Mouse (Mus musculus) G1E (cell line): ENCODE measurements at regions not wholly inside any gene's neighbourhood (a gene's known extent, or its start where the extent isn't known, plus 50 kb on each side); places are given as distances from the start of the nearest gene placed in this dataset.

Source experiments
- ATAC-seq: 2 replicates; pipeline ENCODE4 v1.8.0; 2016; ENCODE audit warnings: mild to moderate bottlenecking; ENCODE audit not compliant: insufficient number of reproducible peaks, poor library complexity, low FRiP score, severe bottlenecking; ENCODE audit errors: extremely low read depth
- DNase-seq: peaks from one replicate; pipeline ENCODE4 v3.0.0; 2012; ENCODE audit warnings: low spot score
- H3K27me3 ChIP-seq: 2 replicates; pipeline ENCODE4 v1.6.1; 2012; ENCODE audit warnings: mild to moderate bottlenecking, low read length, inconsistent platforms; ENCODE audit not compliant: insufficient read depth
- H3K36me3 ChIP-seq: replicated peaks from 2 replicates; pipeline ENCODE3; 2012; ENCODE audit warnings: mild to moderate bottlenecking, inconsistent platforms
- H3K4me1 ChIP-seq: 2 replicates; pipeline ENCODE4 v1.6.1; 2012; ENCODE audit warnings: low read depth, low read length, inconsistent platforms, mixed read lengths; ENCODE audit not compliant: insufficient read depth
- H3K4me3 ChIP-seq: 2 replicates; pipeline ENCODE4 v1.5.1; 2012; ENCODE audit warnings: low read depth, mild to moderate bottlenecking, inconsistent platforms, low read length, moderate library complexity, mixed read lengths
- H3K9me3 ChIP-seq: replicated peaks from 2 replicates; pipeline ENCODE4 v1.6.1; 2012; ENCODE audit warnings: inconsistent platforms
- CTCF ChIP-seq: IDR thresholded peaks from 2 replicates; pipeline ENCODE4 v1.5.1; 2012; ENCODE audit warnings: low read depth, low read length, inconsistent platforms, mixed read lengths
- GATA1 ChIP-seq: IDR thresholded peaks from 2 replicates; pipeline ENCODE4 v1.6.1; 2012; ENCODE audit warnings: borderline replicate concordance, low read length, inconsistent platforms, mixed read lengths
- GATA2 ChIP-seq: IDR thresholded peaks from 2 replicates; pipeline ENCODE4 v1.6.1; 2012; ENCODE audit warnings: low read depth, low read length, inconsistent platforms, borderline replicate concordance
- POLR2AphosphoS5 ChIP-seq: IDR thresholded peaks from 2 replicates; pipeline ENCODE4 v1.6.1; 2012; ENCODE audit warnings: low read depth, low read length, inconsistent platforms; ENCODE audit not compliant: insufficient replicate concordance
- TAL1 ChIP-seq: conservative IDR thresholded peaks from 2 replicates; pipeline ENCODE4 v1.6.1; 2012; ENCODE audit warnings: low read depth, low read length, inconsistent platforms, mixed read lengths

GRCm38 (mm10) chr5:85467151-85467550, 598.2 kb downstream of the Cenpc1 start:
- Histone ChIP-seq H3K36me3 (no peaks in the 10 kb centered on the region), H3K9me3 (peaks cover 9% of the 10 kb centered on the region; the same call in 1 of the 2 replicates), H3K27me3 (no peaks in the 10 kb centered on the region), H3K4me1 (no peaks in the 10 kb centered on the region), H3K4me3 (no peak overlapping the region)
- DNase-seq (no peak), ATAC-seq (no peak)
- TF ChIP-seq TAL1 (no peak), CTCF (no peak), GATA2 (no peak), POLR2AphosphoS5 (no peak), GATA1 (no peak)
